Mouse (Mus musculus) lung, postnatal 0 days (tissue): ENCODE measurements at regions not wholly inside any gene's neighbourhood (a gene's known extent, or its start where the extent isn't known, plus 50 kb on each side); places are given as distances from the start of the nearest gene placed in this dataset.

Source experiments
- ATAC-seq: fragments of 200-750 bp; cut with Nextera tagmentation; 2 replicates; pipeline ENCODE4 v1.8.0; 2017; ENCODE audit warnings: moderate library complexity
- DNase-seq: peaks from one replicate; pipeline ENCODE4 v3.0.0-alpha.2; 2016; ENCODE audit warnings: low spot score
- H3K27ac ChIP-seq: fragments of 300-500 bp; sonication (generic); 2 replicates; pipeline ENCODE4 v1.5.1; 2014; ENCODE audit warnings: antibody characterized with exemption, mild to moderate bottlenecking, low read length, mixed read lengths
- H3K27me3 ChIP-seq: fragments of 300-500 bp; sonication (generic); replicated peaks from 2 replicates; pipeline ENCODE4 v1.6.1; 2014; ENCODE audit warnings: low read length, mixed read lengths; ENCODE audit not compliant: insufficient read depth
- H3K36me3 ChIP-seq: fragments of 300-500 bp; sonication (generic); 2 replicates; pipeline ENCODE4 v1.6.1; 2014; ENCODE audit warnings: low read length, mixed read lengths; ENCODE audit not compliant: insufficient read depth
- H3K4me1 ChIP-seq: fragments of 300-500 bp; sonication (generic); 2 replicates; pipeline ENCODE4 v1.6.1; 2014; ENCODE audit warnings: antibody characterized with exemption, low read depth, low read length, mixed read lengths; ENCODE audit not compliant: insufficient read depth
- H3K4me2 ChIP-seq: fragments of 300-500 bp; sonication (generic); replicated peaks from 2 replicates; pipeline ENCODE4 v1.6.1; 2014; ENCODE audit warnings: low read depth, mild to moderate bottlenecking, low read length, moderate library complexity, mixed read lengths
- H3K4me3 ChIP-seq: fragments of 300-500 bp; sonication (generic); 2 replicates; pipeline ENCODE4 v1.5.1; 2014; ENCODE audit warnings: low read depth, low read length
- H3K9ac ChIP-seq: fragments of 300-500 bp; sonication (generic); replicated peaks from 2 replicates; pipeline ENCODE4 v1.6.1; 2014; ENCODE audit warnings: low read depth, mild to moderate bottlenecking
- H3K9me3 ChIP-seq: fragments of 300-500 bp; sonication (generic); 2 replicates; pipeline ENCODE4 v1.6.1; 2016; ENCODE audit warnings: low read length, mixed read lengths
- CTCF ChIP-seq: IDR thresholded peaks from 2 replicates; pipeline ENCODE4 v1.5.1; 2016; ENCODE audit warnings: antibody characterized with exemption, mild to moderate bottlenecking
- EP300 ChIP-seq: IDR thresholded peaks from 2 replicates; pipeline ENCODE4 v1.6.1; 2016; ENCODE audit warnings: antibody characterized with exemption, mild to moderate bottlenecking, control low read depth
- WGBS: fragments of 180-500 bp; shearing (Covaris S2); extraction: QIAGEN DNeasy Blood & Tissue Kit; methylation state at CpG from one replicate; pipeline ENCODE4 v1.1.7; 2014; 5-methylcytosine and 5-hydroxymethylcytosine counted together

GRCm38 (mm10) chrX:130866506-130866905, 1117.0 kb downstream of the Diaph2 start:
- Histone ChIP-seq H3K27ac (no peak overlapping the region), H3K9me3 (no peaks in the 10 kb centered on the region), H3K4me3 (no peak overlapping the region), H3K36me3 (no peaks in the 10 kb centered on the region), H3K4me2 (no peak overlapping the region), H3K9ac (no peak overlapping the region), H3K27me3 (no peaks in the 10 kb centered on the region), H3K4me1 (no peaks in the 10 kb centered on the region)
- no peak for ATAC-seq
- TF ChIP-seq EP300 (no peak), CTCF (no peak)
- no peak for DNase-seq
- 47% methylated on average over 1 of the region's 1 CpGs for WGBS

- TF ChIP-seq CTCF (no peak), EP300 (no peak)
- Histone ChIP-seq H3K4me3 (no peak overlapping the region), H3K9ac (no peak overlapping the region), H3K4me1 (no peaks in the 10 kb centered on the region), H3K27me3 (no peaks in the 10 kb centered on the region), H3K9me3 (no peaks in the 10 kb centered on the region), H3K27ac (no peak overlapping the region), H3K4me2 (no peak overlapping the region), H3K36me3 (no peaks in the 10 kb centered on the region)
- DNase-seq: no peak
- 62% methylated on average over 1 of the region's 1 CpGs for WGBS
- ATAC-seq: no peak
Measured at GRCm38 (mm10) chrX:130874157-130874556, 1124.6 kb downstream of the Diaph2 start.

GRCm38 (mm10) chrX:130875289-130875688, 1125.7 kb downstream of the Diaph2 start:
- Histone ChIP-seq H3K4me2 (no peak overlapping the region), H3K4me1 (no peaks in the 10 kb centered on the region), H3K9ac (no peak overlapping the region), H3K4me3 (no peak overlapping the region), H3K36me3 (no peaks in the 10 kb centered on the region), H3K27me3 (no peaks in the 10 kb centered on the region), H3K9me3 (no peaks in the 10 kb centered on the region), H3K27ac (no peak overlapping the region)
- ATAC-seq (no peak), DNase-seq (peak; percentile 35)
- TF ChIP-seq CTCF (no peak), EP300 (no peak)
- WGBS: 24% methylated on average over 3 of the region's 3 CpGs

DNA sequence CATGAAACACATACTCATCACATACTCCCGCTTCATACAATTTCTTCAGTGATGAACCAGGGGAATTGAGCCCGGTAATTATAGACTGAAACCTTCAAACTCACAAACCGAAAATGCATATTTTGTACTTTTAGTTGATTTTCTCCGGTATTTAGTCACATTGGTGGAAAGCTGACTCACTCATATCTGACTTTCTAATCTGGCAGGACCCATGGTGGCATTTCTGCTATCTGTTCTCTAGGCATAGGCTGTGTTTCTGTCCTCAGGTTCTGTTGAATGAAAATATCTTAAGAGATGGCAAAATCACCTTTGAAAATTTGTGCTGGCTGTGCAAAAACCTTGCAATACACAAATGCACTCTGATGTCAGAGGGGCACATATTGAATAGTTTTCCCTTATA, 1126.6 kb downstream of the Diaph2 start:
- Histone ChIP-seq H3K9ac (no peak overlapping the region), H3K27me3 (no peaks in the 10 kb centered on the region), H3K4me3 (no peak overlapping the region), H3K36me3 (no peaks in the 10 kb centered on the region), H3K9me3 (no peaks in the 10 kb centered on the region), H3K27ac (no peak overlapping the region), H3K4me2 (no peak overlapping the region), H3K4me1 (no peaks in the 10 kb centered on the region)
- DNase-seq: no peak
- WGBS: 90% methylated on average over 4 of the region's 4 CpGs
- no peak for ATAC-seq
- TF ChIP-seq CTCF (no peak), EP300 (no peak)
